Mouse (Mus musculus) midbrain, postnatal 0 days (tissue): ENCODE measurements at regions not wholly inside any gene's neighbourhood (a gene's known extent, or its start where the extent isn't known, plus 50 kb on each side); places are given as distances from the start of the nearest gene placed in this dataset.
A peak's percentile ranks its signal among the peaks of the same experiment; 100 is the strongest.

Experiments used
- ATAC-seq: fragments of 200-750 bp; cut with Nextera tagmentation; 2 replicates; pipeline ENCODE4 v1.8.0; 2017; ENCODE audit warnings: moderate number of reproducible peaks, mild to moderate bottlenecking, moderate TSS enrichment, moderate library complexity; ENCODE audit not compliant: low FRiP score
- DNase-seq: peaks from one replicate; pipeline ENCODE4 v3.0.0-alpha.2; 2015; ENCODE audit warnings: low spot score
- H3K27ac ChIP-seq: fragments of 300-500 bp; sonication (generic); 2 replicates; pipeline ENCODE4 v1.5.1; 2014; ENCODE audit warnings: low read depth, mild to moderate bottlenecking, low read length, mixed read lengths
- H3K27me3 ChIP-seq: fragments of 300-500 bp; sonication (generic); 2 replicates; pipeline ENCODE4 v1.6.1; 2014; ENCODE audit warnings: low read length, control low read depth, mixed read lengths; ENCODE audit not compliant: insufficient read depth
- H3K36me3 ChIP-seq: fragments of 300-500 bp; sonication (generic); 2 replicates; pipeline ENCODE4 v1.6.1; 2014; ENCODE audit warnings: low read length, control low read depth, mixed read lengths; ENCODE audit not compliant: insufficient read depth
- H3K4me1 ChIP-seq: fragments of 300-500 bp; sonication (generic); 2 replicates; pipeline ENCODE4 v1.6.1; 2014; ENCODE audit warnings: mild to moderate bottlenecking, control low read depth, antibody characterized with exemption, low read length, mixed read lengths; ENCODE audit not compliant: insufficient read depth
- H3K4me2 ChIP-seq: fragments of 300-500 bp; sonication (generic); 2 replicates; pipeline ENCODE4 v1.6.1; 2014; ENCODE audit warnings: low read depth, mild to moderate bottlenecking, low read length, mixed read lengths; ENCODE audit not compliant: poor library complexity, severe bottlenecking
- H3K4me3 ChIP-seq: fragments of 300-500 bp; sonication (generic); 2 replicates; pipeline ENCODE4 v1.5.1; 2014; ENCODE audit warnings: low read depth, mild to moderate bottlenecking, low read length, moderate library complexity
- H3K9ac ChIP-seq: fragments of 300-500 bp; sonication (generic); replicated peaks from 2 replicates; pipeline ENCODE4 v1.6.1; 2014; ENCODE audit warnings: mild to moderate bottlenecking, low read length, moderate library complexity, mixed read lengths; ENCODE audit not compliant: poor library complexity, severe bottlenecking
- H3K9me3 ChIP-seq: fragments of 300-500 bp; sonication (generic); 2 replicates; pipeline ENCODE4 v1.6.1; 2016; ENCODE audit warnings: low read length, control low read depth
- CTCF ChIP-seq: IDR thresholded peaks from 2 replicates; pipeline ENCODE4 v1.5.1; 2016; ENCODE audit warnings: antibody characterized with exemption, mild to moderate bottlenecking
- WGBS: fragments of 180-500 bp; shearing (Covaris S2); extraction: QIAGEN DNeasy Blood & Tissue Kit; methylation state at CpG from one replicate; pipeline ENCODE4 v1.1.7; 2014; 5-methylcytosine and 5-hydroxymethylcytosine counted together

DNA sequence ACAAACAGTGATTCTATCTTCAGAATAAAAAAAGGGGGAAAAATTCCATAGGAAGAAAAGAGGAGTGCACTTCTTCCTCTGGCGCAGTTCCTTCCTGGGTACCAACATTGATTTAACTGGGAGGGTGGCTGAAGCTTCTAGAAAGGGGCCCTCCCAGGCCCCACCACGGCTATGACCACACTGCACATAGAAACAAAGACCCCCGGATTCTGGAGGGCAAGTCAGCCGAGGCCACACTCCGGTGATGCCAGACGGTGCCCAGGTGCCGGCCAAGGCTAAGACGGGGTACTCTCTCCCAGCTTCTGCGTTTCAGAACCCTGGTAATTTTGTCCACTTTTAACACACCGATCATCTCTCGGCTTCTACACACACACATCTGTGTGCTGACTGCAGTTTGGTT is 435.8 kb downstream of the Zfp536 start:
- TF ChIP-seq CTCF = no peak
- WGBS = 50% methylated on average over 11 of the region's 11 CpGs
- H3K9ac ChIP-seq = no peak overlapping the region; the same call in 1 of the 2 replicates

DNA sequence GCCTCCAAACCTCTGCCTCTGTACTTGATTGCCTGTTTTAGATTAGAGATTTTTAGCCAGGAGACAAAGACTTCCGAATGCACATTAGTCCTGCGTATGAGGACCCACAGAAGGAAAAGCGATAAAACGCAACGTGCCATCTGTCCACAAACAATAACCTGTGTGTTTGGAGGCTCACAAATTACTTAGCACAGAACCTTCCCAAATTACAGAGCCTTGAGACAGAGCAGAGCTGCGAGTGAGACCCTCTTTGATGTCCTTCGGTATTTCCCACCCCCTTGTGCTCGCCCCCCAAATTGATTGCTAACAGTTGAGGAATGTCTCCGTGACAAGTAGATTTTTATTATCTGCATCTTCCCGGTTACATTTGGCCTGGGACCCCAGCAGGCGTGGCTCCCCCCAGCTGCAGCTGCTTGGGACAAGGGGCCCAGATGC is 435.4 kb downstream of the Zfp536 start:
- no peak for TF ChIP-seq CTCF
- H3K9ac ChIP-seq = no peak overlapping the region
- H3K4me2 ChIP-seq = peak overlapping the region; percentile 86
- no peak overlapping the region for H3K4me3 ChIP-seq
- DNase-seq (peak; percentile 24), ATAC-seq (no peak)
- no peaks in the 10 kb centered on the region for H3K9me3 ChIP-seq
- H3K36me3 ChIP-seq = no peaks in the 10 kb centered on the region
- H3K27ac ChIP-seq = no peak overlapping the region
- H3K4me1 ChIP-seq = peaks cover 8% of the 10 kb centered on the region
- 18% methylated on average over 11 of the region's 11 CpGs for WGBS
- no peaks in the 10 kb centered on the region for H3K27me3 ChIP-seq

More for the DNA sequence above, 435.8 kb downstream of the Zfp536 start:
- H3K9me3 ChIP-seq = no peaks in the 10 kb centered on the region
- no peak overlapping the region for H3K27ac ChIP-seq
- no peak overlapping the region for H3K4me3 ChIP-seq
- H3K27me3 ChIP-seq = no peaks in the 10 kb centered on the region
- ATAC-seq = no peak; the same call in 1 of the 2 replicates
- peak overlapping the region; percentile 86 for H3K4me2 ChIP-seq
- DNase-seq = no peak
- no peaks in the 10 kb centered on the region for H3K36me3 ChIP-seq
- peaks cover 5% of the 10 kb centered on the region; the same call in 1 of the 2 replicates for H3K4me1 ChIP-seq

DNA sequence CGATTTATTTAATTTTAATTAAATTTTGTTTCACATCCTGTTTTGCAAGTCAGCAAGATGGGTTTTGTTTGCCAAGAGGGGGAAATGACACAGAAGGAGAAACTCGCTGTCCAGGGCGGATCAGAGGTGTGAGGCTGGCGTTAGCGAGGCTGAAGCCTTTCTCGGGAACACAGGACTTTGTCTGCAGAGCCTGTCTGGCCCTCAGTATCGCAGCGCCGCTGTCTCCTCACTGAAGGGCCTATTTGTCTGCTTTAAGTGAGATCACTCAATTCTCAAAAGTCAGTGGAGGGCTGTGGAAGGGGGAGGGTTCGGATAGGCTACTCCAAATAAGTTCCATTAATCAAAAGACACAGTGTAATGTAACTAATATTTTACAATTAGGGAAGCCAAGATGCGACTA is 430.8 kb downstream of the Zfp536 start:
- ATAC-seq = no peak
- peak; percentile 39 for DNase-seq

DNA sequence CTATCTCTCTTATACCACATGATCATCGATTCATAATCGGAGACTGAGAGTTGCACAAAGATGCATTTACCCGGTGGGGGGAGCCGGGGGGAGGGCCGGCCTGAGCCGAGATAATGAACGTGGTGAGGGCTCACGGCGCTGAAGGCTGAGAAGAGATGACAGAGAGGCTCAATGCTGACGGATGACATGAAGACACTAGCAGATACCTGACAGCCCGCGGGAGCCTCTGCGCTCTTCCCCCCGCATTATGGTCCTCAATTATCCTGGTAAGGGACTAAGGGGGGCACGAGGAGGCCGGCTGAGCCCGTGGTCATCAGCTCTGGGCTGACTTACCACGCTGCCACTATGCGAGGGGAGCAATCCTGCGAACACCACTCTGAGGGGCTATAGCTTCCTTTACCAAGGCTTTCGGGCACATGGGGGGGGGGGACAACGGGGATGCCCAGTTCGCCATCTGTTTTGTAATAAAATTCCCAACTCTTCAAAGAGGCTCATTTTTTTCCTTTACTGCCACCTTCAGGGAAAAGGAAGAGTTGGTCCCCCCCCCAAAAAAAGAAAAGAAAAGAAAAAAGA is 430.3 kb downstream of the Zfp536 start:
- H3K27me3 ChIP-seq = no peaks in the 10 kb centered on the region
- peak overlapping the region; percentile 35 for H3K4me3 ChIP-seq
- H3K9ac ChIP-seq = peak overlapping the region; percentile 52
- peaks cover 9% of the 10 kb centered on the region for H3K4me1 ChIP-seq
- no peaks in the 10 kb centered on the region for H3K9me3 ChIP-seq
- TF ChIP-seq CTCF = peak; percentile 61
- peak overlapping the region; percentile 92 for H3K4me2 ChIP-seq
- 10% methylated on average over 23 of the region's 23 CpGs for WGBS
- no peak overlapping the region for H3K27ac ChIP-seq
- peak; percentile 53 for DNase-seq
- ATAC-seq = 0 out of 2 replicates have a peak, but pooled peaks have one; percentile 24
- H3K36me3 ChIP-seq = no peaks in the 10 kb centered on the region

More for the DNA sequence above, 430.8 kb downstream of the Zfp536 start:
- H3K4me3 ChIP-seq = peak overlapping the region; percentile 35
- 14% methylated on average over 11 of the region's 11 CpGs for WGBS
- H3K36me3 ChIP-seq = no peaks in the 10 kb centered on the region
- no peak for TF ChIP-seq CTCF
- no peak overlapping the region for H3K9ac ChIP-seq
- H3K4me2 ChIP-seq = peak overlapping the region; percentile 92
- H3K9me3 ChIP-seq = no peaks in the 10 kb centered on the region
- H3K27ac ChIP-seq = no peak overlapping the region
- H3K4me1 ChIP-seq = peaks cover 9% of the 10 kb centered on the region
- H3K27me3 ChIP-seq = no peaks in the 10 kb centered on the region

DNA sequence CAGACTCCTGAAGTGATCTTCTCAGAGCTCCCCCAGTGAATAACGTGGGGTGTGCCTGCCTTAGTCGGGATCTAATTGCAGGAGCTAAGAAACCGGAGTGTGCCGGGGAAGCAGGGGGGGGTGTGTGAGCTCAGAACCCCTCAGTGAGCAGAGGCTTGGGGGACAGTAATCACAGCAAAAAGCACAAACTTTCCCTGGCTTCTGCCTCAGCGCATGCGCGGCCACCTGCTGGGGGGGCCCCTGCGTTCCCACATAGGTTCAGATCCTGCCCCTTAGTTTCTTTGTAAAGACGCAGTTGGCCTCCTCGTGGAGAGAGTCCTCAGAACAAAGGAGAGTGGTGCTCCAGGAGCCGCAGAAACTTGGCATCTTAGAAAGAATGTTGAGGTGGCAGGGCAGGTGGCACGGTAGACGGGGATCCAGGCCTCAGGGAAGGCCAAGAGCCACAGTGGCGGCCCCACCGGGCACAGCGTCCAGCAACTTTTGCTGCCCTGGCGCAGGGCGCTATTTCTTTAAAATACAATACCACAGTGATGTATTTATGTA is 429.7 kb downstream of the Zfp536 start:
- Histone ChIP-seq H3K36me3 (no peaks in the 10 kb centered on the region), H3K9ac (no peak overlapping the region), H3K27me3 (no peaks in the 10 kb centered on the region), H3K27ac (no peak overlapping the region), H3K9me3 (no peaks in the 10 kb centered on the region), H3K4me2 (peak overlapping the region; percentile 92), H3K4me1 (peaks cover 9% of the 10 kb centered on the region), H3K4me3 (peak overlapping the region; percentile 35; the same call in 1 of the 2 replicates)
- no peak for TF ChIP-seq CTCF
- no peak for ATAC-seq
- DNase-seq = no peak
- 18% methylated on average over 18 of the region's 18 CpGs for WGBS

DNA sequence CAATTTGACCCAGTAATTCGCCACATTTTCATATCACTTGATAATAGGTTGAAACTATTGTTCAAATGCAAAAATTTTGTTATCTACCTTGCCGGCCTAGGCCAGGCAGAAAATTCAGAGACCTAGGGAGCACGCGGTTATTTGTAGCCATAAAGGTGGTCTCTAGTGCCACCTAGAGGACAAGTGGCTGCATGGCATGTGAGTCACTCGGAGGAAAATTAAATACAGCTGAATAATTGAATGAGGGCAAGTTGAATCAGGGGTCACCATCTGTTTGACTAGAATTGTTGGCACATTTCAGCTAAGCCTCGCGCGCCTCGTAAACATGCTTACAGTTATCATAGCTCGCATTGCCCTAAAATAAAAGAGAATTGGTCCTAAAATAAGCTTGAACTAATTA is 427.4 kb downstream of the Zfp536 start:
- TF ChIP-seq CTCF = peak; percentile 99
- Histone ChIP-seq H3K36me3 (no peaks in the 10 kb centered on the region), H3K9ac (no peak overlapping the region), H3K4me3 (no peak overlapping the region), H3K27me3 (no peaks in the 10 kb centered on the region), H3K4me2 (no peak overlapping the region), H3K27ac (no peak overlapping the region), H3K9me3 (no peaks in the 10 kb centered on the region), H3K4me1 (peaks cover 9% of the 10 kb centered on the region)
- WGBS = 3% methylated on average over 10 of the region's 10 CpGs
- no peak for ATAC-seq
- peak; percentile 90 for DNase-seq
